Mouse (Mus musculus): ENCODE results near the gene Map4k1. TPM values are rescaled to one million over a fixed set of nuclear protein-coding genes. Genes with fewer than 3 reads are reported as not detected.

Map4k1 gene
- 16.5 and 17.9 TPM in 2 replicates for polyA plus RNA-seq (2012; rRNA removed)

DNA sequence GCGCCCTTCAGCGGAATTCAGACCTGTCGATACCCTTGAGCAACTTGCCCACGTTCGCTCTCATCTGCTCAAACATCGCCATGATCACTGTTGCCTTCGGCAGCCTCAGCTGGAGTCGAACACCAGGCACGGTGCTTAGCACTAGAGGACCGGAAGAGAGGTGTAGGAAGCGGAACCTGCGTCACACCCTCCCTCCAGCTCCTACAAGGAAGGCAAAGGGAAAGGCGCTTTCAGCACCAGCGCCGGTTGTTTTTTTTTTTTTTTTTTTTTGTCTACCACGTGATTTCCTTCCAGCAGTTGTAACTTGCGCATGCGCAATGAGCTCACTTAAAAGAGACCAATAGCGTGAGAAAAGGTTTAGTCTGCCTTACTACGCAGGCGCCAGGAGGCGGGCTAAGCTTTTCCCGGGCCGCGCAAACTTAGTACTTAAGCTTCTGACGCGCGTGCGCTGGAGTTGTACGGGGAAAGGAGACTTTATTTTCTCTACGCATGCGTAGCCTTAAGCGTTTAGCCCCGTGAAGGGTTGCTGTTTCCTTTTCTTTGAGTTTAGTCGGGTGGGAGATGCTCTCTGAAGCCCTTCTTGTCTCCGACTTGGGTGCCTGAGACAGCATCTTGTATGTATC lies at the start of gene Map4k1, which contains the start of gene Eif3k:
Map4k1 (plus strand) TSS at position 400 of the 623 bp plus-strand sequence.
Eif3k (minus strand) TSS at position 214 of the 623 bp plus-strand sequence.

DNA sequence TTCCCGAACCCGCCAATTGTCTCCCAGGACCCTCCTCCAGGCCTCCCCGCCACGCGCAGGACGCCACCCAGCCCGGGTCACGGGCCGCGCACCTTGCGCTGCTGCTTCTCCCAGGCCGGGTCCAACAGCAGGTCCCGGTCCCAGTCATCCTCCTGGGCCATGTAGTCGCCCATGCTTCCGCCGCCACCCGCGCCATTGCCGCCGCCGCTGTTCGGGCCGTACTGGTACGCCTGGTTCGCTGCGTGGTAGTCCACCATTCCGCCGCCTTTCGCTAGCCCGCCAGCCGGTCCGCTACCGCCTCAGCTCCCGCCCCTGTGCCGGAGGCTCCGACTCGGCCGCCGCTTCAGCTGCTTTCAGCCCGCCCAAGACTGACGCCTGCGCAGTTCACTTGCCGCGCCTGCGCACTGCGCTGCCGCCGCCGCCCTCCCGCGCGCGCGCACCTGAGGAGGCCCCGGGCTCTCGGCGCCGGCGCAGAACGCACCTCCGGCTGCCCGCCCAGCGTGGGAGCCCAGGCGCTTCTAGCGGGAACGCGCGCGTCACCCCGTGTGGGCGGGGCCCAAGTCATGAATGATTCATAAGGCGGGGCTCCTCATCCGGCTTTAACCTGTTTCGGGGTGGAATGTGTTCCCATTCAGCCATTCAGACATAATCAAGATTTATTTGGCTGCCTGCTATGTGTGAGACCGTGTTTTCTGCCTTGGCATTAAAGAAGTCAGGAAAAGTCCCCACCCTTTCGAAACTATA lies 19.8 kb upstream of the Map4k1 start, which contains the start of gene Actn4:
Actn4 (minus strand) TSS at position 414 of the 744 bp plus-strand sequence.

Other genes starting within 250 kb of the Map4k1 start
- gene Mrps12, start 240.2 kb upstream of the Map4k1 start, polyA plus RNA-seq (2012; rRNA removed), result 45.3 and 47.4 TPM in 2 replicates
- 10.1 and 11.5 TPM in 2 replicates for gene Sars2, start 240.1 kb upstream of the Map4k1 start, polyA plus RNA-seq (2012; rRNA removed)
- not detected in 2 replicates for gene Ccer2, start 225.9 kb upstream of the Map4k1 start, polyA plus RNA-seq (2012; rRNA removed)
- gene Sirt2, start 215.3 kb upstream of the Map4k1 start, polyA plus RNA-seq (2012; rRNA removed), result 15.5 and 18.1 TPM in 2 replicates
- 15.0 and 16.6 TPM in 2 replicates for gene Nfkbib, start 214.5 kb upstream of the Map4k1 start, polyA plus RNA-seq (2012; rRNA removed)
- 4.1 and 5.2 TPM in 2 replicates for gene Rinl, start 193.1 kb upstream of the Map4k1 start, polyA plus RNA-seq (2012; rRNA removed)
- gene Hnrnpl, start 173.5 kb upstream of the Map4k1 start, polyA plus RNA-seq (2012; rRNA removed), result 136 and 157 TPM in 2 replicates
- 52.2 and 62.2 TPM in 2 replicates for gene Ech1, start 156.8 kb upstream of the Map4k1 start, polyA plus RNA-seq (2012; rRNA removed)
- 2.5 and 2.7 TPM in 2 replicates for gene Lgals4, start 148.2 kb upstream of the Map4k1 start, polyA plus RNA-seq (2012; rRNA removed)
- gene Lgals7, start 118.2 kb upstream of the Map4k1 start, polyA plus RNA-seq (2012; rRNA removed), result 0.50 and 0.92 TPM in 2 replicates
- 0.02 and 0.05 TPM in 2 replicates for gene Capn12, start 100.6 kb upstream of the Map4k1 start, polyA plus RNA-seq (2012; rRNA removed)
- gene Actn4, start 19.7 kb upstream of the Map4k1 start, polyA plus RNA-seq (2012; rRNA removed), result 72.7 and 82.7 TPM in 2 replicates
- 261 and 285 TPM in 2 replicates for gene Eif3k, start 186 bp upstream of the Map4k1 start, polyA plus RNA-seq (2012; rRNA removed)
- 0.07 and 0.53 TPM in 2 replicates for gene Ryr1, start 143.1 kb downstream of the Map4k1 start, polyA plus RNA-seq (2012; rRNA removed)
- gene Rasgrp4, start 152.8 kb downstream of the Map4k1 start, polyA plus RNA-seq (2012; rRNA removed), result 0.74 and 1.4 TPM in 2 replicates
- 4.9 and 5.1 TPM in 2 replicates for gene Fam98c, start 174.2 kb downstream of the Map4k1 start, polyA plus RNA-seq (2012; rRNA removed)
- 0.02 and 0.05 TPM in 2 replicates for gene Ggn, start 188.2 kb downstream of the Map4k1 start, polyA plus RNA-seq (2012; rRNA removed)
- gene Spred3, start 188.4 kb downstream of the Map4k1 start, polyA plus RNA-seq (2012; rRNA removed), result 0.39 and 0.42 TPM in 2 replicates
- 82.7 and 94.2 TPM in 2 replicates for gene Psmd8, start 198.7 kb downstream of the Map4k1 start, polyA plus RNA-seq (2012; rRNA removed)
- gene Catsperg1, start 232.0 kb downstream of the Map4k1 start, polyA plus RNA-seq (2012; rRNA removed), result 0.36 and 0.51 TPM in 2 replicates